7 mouse cellular contexts compared by ENCODE assay signal in genomic region chr9:105642460-105643371, GRCm38 (mm10). TPM values are rescaled to one million over a fixed set of nuclear protein-coding genes. Genes with fewer than 3 reads are reported as not detected.
A peak's percentile ranks its signal among the peaks of the same experiment; 100 is the strongest.
DNase-seq lines count a peak whose midpoint lies in the region; ATAC-seq lines count a peak whose summit lies in the region.

TSS of gene Pik3r4 (plus strand) at chr9:105642978.

- peaks cover 4% of the 10 kb centered on the region; the same call in 1 of the 2 replicates for H3K4me1 ChIP-seq in intestine, embryonic 16.5 days (ENCODE audit: control insufficient read depth, insufficient read depth, low read length)
- H3K4me1 ChIP-seq in midbrain, embryonic 11.5 days (ENCODE audit: control insufficient read depth, insufficient read depth, low read length) = peaks cover 6% of the 10 kb centered on the region

- H3K27me3 ChIP-seq in intestine, embryonic 16.5 days (replicated peaks; ENCODE audit: control insufficient read depth, insufficient read depth, low read length) = no peaks in the 10 kb centered on the region
- H3K27me3 ChIP-seq in midbrain, embryonic 11.5 days (ENCODE audit: control insufficient read depth, insufficient read depth, low read length) = no peaks in the 10 kb centered on the region

- peak; percentile 96 for ATAC-seq in intestine, embryonic 16.5 days
- ATAC-seq in midbrain, embryonic 11.5 days (ENCODE audit: low FRiP score) = peak; percentile 92

- WGBS in intestine, embryonic 16.5 days = 6% methylated on average over 37 of the region's 37 CpGs
- 5% methylated on average over 37 of the region's 37 CpGs for WGBS in midbrain, embryonic 11.5 days

- H3K9ac ChIP-seq in intestine, embryonic 16.5 days (ENCODE audit: low read depth, low read length) = peak within 1 kb of the TSS; percentile 91
- peak within 1 kb of the TSS; percentile 80 for H3K9ac ChIP-seq in midbrain, embryonic 11.5 days (ENCODE audit: low read length)

- peak within 1 kb of the TSS; percentile 96 for H3K4me3 ChIP-seq in intestine, embryonic 16.5 days (ENCODE audit: low read length)
- H3K4me3 ChIP-seq in midbrain, embryonic 11.5 days (ENCODE audit: low read depth, low read length) = peak within 1 kb of the TSS; percentile 68

- H3K27ac ChIP-seq in intestine, embryonic 16.5 days (ENCODE audit: low read length) = peak within 1 kb of the TSS; percentile 75
- H3K27ac ChIP-seq in midbrain, embryonic 11.5 days (ENCODE audit: low read depth, low read length) = no peak within 1 kb of the TSS

- no peaks in the 10 kb centered on the region for H3K9me3 ChIP-seq in intestine, embryonic 16.5 days (ENCODE audit: control insufficient read depth, low read length)
- no peaks in the 10 kb centered on the region for H3K9me3 ChIP-seq in midbrain, embryonic 11.5 days (ENCODE audit: control insufficient read depth, low read length)

- intact Hi-C loops in left cerebral cortex, postnatal 36 days (cut with DNase I) = no loop called here

- DNase-seq in adrenal gland, adult 8-10 months = peak; percentile 84
- DNase-seq in embryo, embryonic 9.5 days (ENCODE audit: extremely low spot score) = peak; percentile 81
- peak; percentile 33 to 75 for DNase-seq in gastrocnemius, postnatal 4 days (ENCODE audit: low spot score in 2 of 2)
- DNase-seq in left cerebral cortex, postnatal 36 days (ENCODE audit: low spot score in 2 of 2) = peak; percentile 82 to 84
- DNase-seq in midbrain, embryonic 11.5 days (ENCODE audit: low spot score, missing footprints) = peak; percentile 97
- peak; percentile 86 for DNase-seq in skeletal muscle tissue, adult 2 months (ENCODE audit: low read depth, low spot score)

- H3K36me3 ChIP-seq in intestine, embryonic 16.5 days (ENCODE audit: control insufficient read depth, insufficient read depth, low read length) = no peaks in the 10 kb centered on the region
- 0 out of 2 replicates have a peak, but pooled peaks cover 3% of the 10 kb centered on the region for H3K36me3 ChIP-seq in midbrain, embryonic 11.5 days (ENCODE audit: control insufficient read depth, insufficient read depth, low read length)

- peak within 1 kb of the TSS; percentile 80 for H3K4me2 ChIP-seq in intestine, embryonic 16.5 days (ENCODE audit: low read depth, low read length)
- peak within 1 kb of the TSS; percentile 83 for H3K4me2 ChIP-seq in midbrain, embryonic 11.5 days

RNA-seq across cellular contexts. Expression of gene Pik3r4, which starts in this region (rescaled TPM):
- 10 to 100 TPM; 39.9 to 48.7 (median 45.2) TPM for total RNA-seq in adrenal gland, adult 8-10 months (2022)
- 10 to 100 TPM; 19.7 to 23.9 TPM for total RNA-seq in gastrocnemius, postnatal 4 days (2021)
- 13.2 and 13.3 TPM in 2 replicates for polyA plus RNA-seq in intestine, embryonic 16.5 days (2015; fragmentation: Nextera tagmentation; extraction: Ambion mirVana)
- total RNA-seq in left cerebral cortex, postnatal 36 days (2021) = 10 to 100 TPM; 44.7 to 44.8 TPM
- polyA plus RNA-seq in midbrain, embryonic 11.5 days (2014; fragmentation: Nextera tagmentation; extraction: Ambion mirVana) = 25.4 and 27.4 TPM in 2 replicates
